Mouse (Mus musculus): ENCODE data around the gene Alkbh6.
A peak's percentile ranks its signal among the peaks of the same experiment; 100 is the strongest.

Gene Alkbh6

DNA sequence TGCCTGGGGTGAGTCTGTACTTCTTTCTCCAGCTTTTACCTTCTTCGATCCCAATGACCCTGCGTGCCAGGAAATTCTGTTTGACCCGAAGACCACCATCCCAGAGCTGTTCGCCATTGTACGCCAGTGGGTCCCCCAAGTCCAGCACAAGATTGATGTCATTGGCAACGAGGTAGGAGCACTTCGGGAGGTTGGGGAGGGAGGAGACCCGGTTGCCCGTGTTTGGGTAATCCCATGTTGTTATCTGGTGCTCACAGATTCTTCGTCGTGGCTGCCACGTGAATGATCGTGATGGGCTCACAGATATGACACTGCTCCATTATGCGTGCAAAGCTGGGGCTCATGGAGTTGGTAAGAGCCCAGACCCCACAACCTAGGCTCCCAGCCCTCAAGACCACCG, 11.7 kb upstream of the Alkbh6 start:
- DNase-seq = no peak

DNA sequence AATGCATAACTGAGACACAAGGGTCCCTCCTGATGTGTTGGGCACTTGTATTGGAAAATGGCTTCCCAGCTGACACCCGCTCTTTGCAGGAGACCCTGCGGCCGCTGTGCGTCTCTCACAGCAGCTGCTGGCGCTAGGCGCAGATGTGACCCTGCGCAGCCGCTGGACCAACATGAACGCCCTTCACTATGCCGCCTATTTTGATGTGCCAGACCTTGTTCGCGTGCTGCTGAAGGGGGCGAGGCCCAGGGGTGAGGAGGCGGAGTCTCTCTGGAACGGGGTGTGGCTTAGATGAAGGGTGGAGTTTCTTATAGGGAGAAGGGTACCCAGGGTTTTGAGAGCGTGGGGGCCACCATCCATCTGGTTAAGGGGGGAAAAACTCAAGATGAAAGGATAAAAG, 11.3 kb upstream of the Alkbh6 start:
- no peak for DNase-seq

DNA sequence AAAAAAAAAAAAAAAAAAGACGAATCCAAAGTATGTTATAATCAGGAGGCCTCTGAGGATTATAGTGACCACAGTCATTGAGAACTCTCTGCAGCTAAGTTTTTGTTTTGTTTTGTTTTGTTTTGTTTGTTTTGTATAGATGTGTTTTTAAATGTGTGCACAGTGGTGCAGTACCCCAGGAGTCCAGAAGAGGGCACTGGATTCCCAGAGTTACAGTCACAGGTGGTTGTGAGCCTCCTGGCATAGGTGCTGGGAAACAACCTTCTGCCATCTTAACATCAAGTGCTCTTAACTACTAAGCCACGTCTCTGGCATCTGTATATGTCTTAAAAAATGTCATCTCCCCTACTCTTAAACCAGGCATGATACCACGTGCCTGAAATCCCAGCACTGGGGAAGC, 7.6 kb upstream of the Alkbh6 start:
- peak in 1 of 2 experiments; percentile 45 for DNase-seq

DNA sequence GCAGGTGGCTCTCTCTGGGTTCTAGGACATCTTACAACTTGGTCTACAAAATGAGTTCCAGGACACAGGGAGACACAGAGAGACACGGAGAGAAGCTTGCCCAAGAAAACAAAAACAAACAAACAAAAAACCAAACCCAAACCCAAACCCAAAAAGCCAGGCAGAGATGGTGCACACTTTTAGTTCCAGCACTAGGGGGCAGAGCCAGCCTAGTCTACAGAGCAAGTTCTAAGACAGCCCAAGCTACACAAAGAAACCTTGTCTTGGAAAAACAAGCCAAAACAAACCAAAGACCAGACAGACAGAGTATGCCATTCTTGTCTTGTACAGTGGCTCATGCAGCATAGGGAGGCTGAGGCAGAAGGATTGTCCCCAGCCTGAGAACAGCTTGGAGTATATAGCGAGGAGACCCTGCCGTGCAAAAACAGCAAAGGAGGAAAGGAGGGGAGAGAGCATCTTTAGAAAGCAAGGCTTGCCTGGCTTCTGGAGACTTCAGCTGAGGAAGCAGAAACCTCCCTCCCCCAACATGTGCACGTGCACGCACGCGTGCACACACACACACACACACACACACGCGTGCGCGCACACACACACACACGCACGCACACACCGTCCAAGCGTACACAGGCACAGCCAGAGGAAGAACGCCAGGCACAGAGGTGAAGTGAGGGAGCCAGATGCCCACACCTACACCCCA, 2.3 kb upstream of the Alkbh6 start:
- no peak for DNase-seq

DNA sequence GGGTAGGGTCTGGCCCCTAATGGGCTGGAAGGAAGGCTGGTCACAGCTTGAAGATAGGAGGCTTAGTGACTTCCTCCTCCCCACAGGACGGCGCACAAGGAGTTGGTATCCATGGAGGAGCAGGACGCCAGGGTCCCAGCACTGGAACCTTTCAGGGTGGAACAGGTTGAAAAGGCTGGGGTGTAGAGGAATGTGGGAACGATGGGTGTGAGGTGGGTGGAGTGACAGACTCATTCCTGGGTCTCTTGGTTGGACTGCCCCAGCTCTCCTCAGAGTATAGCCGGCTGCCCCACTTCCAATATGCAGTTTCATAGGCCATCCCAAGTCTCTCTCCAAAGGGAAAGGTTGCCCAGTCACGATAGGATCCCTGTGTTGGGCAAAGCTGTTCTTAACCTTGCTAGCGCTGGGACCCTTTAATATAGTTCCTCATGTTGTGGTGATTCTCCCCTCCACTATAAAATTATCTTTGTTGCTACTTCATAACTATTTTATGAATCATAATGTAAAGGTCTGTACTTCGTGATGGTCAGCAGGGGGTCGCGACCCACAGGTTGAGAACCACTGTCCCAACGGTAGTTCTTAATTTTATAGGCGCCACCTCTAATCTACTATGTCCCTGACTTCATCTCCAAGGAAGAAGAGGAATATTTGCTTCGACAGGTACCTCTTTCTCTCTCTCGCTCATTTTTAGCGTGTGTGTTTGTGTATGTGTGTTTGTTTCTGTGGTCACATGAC, 1.0 kb downstream of the Alkbh6 start:
- no peak for DNase-seq

DNA sequence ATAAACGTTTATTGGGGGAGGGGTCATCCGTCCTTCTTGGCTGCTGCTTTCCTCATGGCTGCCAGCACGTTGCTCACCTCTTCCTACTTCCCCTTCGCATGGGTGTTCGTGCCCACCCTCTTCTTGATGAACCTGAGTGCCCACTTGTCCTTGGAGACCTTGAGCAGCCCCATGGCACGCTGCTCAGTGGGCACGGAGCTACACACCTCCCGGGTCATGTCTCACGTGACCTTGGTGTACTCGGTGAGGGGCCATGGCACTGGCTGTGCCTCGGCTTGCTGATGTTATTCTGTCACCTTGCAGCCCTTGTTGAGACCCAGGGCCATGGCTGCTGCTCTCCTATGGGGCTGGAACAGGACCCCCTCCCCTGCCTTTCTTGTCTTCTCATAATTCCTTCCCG, 1.6 kb downstream of the Alkbh6 start:
- DNase-seq = peak in 1 of 2 experiments; percentile 63

DNA sequence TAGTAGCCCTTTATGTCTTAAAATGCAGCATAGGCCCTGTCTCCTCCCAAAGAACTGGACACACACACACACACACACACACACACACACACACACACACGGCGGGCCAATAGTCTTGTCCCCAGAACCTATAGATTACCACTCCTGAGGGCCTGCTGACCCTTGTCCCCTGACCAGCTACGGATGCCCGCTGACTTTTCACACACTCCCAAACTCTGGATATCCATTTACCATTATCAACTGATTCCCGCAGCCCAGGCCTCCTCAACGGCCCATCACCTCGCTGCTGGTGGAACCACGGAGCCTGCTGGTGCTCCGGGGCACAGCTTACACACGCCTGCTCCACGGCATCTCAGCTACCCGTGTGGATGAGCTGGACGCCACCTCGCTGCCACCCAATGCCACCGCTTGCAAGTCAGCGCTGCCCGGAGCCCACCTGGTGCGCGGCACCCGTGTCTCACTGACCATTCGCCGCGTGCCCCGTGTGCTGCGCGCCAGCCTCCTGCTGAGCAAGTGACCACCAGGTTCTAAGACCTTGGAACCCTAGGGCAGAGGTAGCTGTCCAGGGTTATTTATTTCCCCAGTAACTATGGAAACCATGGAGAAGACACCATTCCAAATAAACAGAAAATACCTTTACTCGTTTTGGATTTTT, 5.3 kb downstream of the Alkbh6 start:
- DNase-seq = peak; percentile 75 to 91

DNA sequence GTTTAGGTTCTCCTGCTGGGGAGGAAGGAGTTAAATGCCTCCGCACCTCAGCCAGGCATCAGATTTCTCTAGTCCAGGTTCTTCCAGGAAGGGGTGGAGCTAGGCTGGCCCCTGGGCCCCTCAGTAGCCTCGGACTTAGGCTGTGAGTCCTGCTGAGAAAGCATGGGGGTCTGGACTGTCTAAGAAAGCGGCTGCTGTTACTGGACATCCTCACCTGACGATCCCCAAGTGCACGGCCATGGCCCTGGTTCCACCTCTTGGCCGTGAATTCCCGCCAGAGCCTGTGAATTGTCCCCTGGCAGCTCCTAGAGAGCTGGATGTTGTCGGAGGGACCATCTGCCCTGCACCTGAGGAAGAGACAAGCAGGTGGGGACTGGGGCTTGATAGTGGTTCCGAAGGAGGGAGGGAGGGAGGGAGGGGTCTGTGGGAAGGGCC, 6.2 kb downstream of the Alkbh6 start, which contains the start of gene Syne4:
Gene Syne4 (plus strand): TSS at position 87 of the 435 bp plus-strand sequence.
- DNase-seq = peak; percentile 52 to 72

DNA sequence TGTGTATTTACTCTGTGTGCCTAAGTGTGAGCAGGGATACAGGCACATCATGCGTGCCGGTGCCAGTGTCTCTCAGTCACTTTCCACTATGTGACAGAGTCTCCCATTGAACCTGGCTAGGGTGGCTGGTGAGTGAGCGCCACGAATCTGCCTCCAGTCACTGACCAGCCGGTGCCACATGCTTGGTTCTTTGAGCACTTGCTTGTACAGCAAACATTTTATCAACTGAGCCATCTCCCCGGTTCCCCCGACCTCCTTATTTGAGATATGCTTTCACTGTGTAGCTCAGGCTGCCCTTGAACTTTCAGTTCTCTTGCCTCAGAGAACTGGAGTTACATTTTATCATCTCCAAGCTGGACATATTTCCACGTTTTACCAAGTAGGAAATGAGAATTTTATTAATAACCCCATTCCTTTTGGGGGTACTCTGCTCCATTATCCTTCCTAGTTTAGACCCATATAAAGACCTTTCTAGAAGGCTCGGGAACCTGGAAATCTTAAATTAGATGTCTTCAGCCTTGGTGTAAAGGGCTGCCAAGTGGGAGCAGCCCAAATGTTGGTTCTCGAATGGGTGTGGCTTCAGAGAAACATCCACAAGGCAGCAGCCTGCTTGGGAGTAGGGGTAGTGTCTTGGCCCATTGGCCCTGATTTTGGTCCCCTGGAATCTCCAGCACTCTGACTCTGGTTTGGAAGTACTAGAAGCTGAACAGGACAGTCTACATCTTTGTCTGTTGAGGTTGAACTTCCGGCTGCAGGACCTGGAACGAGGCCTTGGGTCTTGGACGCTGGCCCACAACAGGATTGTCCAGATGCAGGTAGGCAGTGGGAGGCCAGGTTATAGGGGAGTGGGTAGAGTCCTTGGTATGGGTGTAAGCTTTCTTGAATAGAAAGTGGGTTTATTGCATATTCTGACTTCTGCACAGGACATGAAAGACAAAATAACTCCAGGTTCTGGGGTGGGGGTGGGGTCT, 7.3 kb downstream of the Alkbh6 start:
- DNase-seq = no peak

DNA sequence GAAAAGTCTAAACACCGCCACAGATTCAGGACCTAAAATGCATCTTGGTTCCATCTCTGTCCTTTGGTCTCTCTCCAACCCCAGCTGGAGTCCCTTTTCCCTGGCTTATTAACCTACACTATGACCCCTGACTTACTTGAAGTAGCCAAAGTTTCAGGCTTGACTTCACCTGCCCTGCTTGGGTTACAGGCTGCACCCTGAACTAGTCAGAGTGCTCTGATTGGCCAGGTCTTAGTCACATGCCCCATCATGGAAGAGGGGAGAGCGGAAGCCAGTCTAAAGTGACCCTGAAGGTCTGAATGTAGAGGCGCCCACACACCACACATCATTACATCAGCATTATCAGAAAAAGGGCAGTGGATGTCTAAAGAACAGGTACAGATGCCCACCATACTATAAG, 9.6 kb downstream of the Alkbh6 start:
- DNase-seq = peak; percentile 52 to 83

DNA sequence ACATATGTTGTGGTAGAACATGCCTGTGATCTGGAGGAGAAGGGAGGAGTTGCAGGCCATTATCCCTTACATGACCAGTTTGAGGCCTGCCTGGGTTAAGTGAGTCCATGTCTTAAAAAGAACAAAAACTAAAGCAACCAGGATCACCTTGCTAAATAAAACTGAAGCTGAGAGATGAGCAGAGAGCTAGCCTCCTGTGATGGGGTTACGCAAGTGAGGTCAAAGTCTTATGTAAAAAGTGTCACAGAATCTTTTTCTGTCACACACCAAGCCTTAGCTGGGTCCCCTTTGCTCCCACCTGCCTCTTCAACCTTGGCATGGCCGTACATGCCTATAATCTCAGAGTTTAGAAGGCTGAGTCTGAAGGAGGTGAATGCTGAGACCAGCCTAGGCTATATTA, 12.4 kb downstream of the Alkbh6 start:
- no peak for DNase-seq

DNA sequence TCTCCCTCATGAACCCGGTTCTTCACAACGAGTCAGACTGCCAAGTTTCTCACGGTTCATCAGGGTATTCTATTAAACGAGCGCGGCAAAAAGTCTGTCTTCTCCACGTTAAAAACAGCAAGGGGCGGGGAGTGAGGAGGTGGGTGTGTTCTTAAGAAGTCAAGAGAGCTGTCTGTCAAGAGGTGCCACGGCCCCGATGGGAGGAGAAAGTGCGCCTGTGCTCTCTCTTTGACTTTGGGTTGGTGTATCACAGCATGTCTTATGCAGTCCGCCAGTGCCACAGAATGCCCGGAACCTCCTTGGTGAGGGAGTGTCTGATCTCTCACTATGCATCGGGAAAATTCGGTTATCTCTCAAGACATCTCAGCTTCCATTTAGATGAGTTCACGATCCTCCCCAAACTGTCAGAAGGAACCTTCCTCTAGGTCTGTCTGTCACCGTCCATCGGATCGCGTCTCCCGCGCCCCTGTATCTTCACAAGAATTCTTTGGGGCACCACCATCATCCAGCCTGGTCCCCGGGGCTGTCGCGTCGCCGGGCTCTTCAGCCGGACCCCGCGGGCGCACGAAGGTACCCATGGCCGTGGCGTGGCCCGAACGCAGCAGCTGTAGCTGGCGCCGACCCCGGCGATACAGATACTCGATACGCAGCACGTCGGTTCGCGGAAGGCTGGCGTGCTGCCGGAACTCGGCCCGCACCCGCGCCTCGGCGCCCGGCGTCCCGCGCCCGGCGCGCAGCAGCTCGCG, 13.2 kb downstream of the Alkbh6 start, which contains the start of gene E130208F15Rik:
Gene E130208F15Rik (plus strand): TSS at position 202 of the 746 bp plus-strand sequence.
- DNase-seq = peak; percentile 88 to 95

DNA sequence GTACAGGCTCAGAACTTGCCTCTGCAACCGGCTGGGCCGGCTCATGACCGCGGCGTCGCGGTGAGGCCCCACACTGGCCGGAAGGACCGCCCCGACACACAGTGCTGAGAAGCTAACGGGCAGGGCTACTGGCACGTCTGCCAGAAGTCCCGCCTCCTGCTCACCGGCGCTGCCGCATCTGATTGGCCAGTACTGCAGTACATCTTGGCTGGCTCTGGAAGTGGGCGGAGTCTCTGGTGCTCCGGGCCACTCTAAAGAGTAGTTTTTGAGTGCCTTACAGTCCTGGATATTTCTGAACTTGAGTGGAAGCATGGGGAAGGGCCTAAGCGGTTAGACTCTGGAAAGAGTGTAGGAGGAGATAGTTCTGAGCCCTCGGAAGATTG, 13.8 kb downstream of the Alkbh6 start:
- DNase-seq = peak; percentile 98 to 100

DNA sequence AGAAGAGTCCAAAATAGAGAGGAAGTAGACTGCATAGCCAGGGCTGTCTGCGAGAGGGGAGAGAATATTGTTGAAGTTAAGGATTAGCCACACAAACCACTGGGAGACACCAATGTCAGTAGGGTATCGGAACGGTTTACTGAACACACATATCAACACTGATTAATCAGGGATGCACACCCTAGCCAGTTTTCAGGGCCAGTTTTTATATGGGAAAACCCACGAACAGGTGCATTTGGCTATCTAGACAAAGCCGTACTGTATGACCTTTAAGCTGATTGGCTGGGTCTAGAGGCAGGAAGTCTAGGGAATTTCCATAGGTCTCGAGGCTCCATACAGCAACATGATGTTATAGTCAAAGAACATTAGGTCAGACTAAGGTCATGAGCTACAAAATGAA, 14.3 kb downstream of the Alkbh6 start:
- no peak for DNase-seq

DNA sequence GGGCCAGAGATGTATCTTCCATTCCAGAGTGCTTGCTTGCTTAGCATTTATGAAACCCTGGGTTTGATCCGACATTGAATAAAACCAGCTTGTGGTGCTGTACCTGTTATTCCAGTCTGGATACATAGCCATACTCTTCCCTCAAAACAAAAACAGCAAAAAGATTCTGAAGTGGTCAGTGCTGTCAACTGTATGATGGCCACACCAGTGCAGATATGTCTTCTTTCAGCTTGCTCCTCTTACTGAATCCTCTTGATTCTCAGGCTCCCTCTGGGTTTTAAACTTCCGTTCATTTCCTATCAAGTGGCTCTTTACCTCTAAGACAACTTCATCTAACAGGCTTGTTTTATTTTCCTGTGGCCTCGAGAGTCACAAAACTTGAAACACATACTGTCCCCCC, 15.3 kb downstream of the Alkbh6 start, which contains the start of gene Sdhaf1:
Gene Sdhaf1 (minus strand): TSS at position 101 of the 400 bp plus-strand sequence.
- DNase-seq = no peak

DNA sequence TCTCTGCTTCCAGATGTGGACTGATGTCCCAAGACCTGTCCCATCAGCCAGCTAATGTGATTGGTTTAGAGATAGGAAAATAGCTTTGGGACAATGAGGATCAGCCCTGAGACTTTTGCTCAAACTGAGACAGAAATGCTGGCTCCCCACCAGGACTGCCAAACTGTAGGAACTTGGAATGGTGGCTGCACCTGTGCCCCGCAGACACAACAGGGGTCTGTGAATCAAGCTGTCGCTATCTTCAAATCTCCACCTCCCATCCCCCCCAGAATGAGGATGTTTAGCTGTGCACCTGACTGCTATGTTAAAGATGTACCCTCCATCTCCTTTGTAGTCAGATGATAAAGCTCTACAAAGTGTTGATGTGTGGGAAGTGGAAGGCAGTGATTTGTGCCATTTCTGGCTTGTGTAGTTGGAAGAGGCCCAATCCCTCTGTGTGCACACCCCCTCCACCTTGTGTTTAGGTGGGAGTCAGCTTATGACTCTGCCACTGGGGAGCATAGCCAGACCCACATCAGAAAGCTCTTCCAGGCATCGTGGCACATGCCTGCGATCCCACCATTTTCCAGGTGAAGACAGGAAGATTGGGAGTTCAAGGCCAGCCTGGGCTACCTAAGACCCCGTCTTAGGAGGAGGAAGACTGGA, 15.9 kb downstream of the Alkbh6 start:
- DNase-seq = no peak

DNA sequence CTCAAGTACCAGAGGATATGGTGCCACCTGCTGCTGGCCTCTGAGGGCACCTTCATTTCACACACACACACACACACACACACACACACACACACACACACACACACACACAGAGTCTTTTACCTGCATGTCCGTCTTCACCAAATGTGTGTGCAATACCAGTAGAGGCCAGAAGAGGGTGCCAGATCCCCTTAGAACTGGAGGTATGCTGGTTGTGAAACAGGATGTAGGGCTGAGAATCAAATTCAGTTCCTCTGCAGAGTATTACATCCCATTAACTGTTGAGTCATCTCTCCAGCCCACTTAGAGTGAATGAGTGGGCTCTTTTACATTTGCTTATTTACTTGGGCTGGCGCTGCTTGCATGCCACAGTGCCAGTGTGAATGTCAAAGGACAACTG, 16.8 kb downstream of the Alkbh6 start:
- DNase-seq = peak in 1 of 2 experiments; percentile 73

DNA sequence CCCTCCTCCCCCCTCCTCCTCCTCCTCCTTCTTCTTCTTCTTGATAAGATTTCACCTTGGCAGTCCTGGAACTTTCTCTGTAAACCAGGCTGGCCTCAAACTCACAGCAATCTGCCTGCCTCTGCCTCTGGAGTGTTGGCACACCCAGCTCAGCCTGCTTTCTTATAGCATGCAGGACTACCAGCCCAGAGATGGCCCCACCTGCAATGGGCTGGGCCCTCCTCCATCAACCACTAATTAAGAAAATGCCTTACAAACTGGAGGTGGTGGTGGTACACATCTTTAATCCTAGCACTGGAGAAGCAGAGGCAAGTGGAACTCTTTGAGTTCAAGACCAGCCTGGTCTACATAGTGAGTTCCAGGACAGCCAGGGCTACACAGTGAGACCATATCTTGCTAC, 17.9 kb downstream of the Alkbh6 start:
- DNase-seq = no peak

DNA sequence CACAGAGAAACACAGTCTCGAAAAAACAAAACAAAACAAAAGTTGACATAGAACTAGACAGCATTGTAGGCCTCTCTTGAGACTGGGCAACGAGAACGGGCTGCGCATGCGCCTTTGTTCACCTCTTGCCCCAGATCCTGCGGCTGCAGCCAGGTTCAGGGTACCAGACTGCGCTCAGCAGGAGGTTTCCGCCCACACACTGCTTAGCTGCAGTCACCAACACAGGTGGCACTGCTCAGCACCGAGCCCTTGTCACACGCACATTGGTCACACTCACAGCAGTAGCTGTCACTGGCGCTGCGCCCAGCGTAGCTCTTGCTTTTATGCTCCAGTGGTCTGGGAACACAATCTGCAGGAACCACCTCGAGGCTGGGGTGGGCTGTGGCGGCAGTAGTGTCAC, 18.6 kb downstream of the Alkbh6 start:
- DNase-seq = peak; percentile 68 to 84

DNA sequence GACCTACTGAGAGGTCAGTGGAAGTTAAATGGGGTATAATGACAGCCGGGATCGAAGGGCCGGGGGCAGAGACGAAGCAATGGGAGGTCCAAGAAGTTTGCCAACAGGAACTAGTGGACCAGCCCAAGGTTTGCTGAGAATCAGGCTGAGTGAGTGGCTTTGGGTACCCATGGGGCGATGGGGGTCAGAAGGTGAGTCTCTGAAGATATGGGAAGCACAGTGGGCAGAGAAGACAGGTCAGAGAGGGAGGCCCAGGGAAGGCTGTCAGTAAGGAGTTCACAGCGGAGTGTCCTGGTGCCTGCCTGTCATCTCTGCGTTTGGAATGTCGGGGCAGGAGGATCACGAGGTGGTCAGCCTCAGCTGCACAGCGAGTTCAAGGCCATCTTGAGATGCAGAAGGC, 19.9 kb downstream of the Alkbh6 start:
- DNase-seq = no peak

DNA sequence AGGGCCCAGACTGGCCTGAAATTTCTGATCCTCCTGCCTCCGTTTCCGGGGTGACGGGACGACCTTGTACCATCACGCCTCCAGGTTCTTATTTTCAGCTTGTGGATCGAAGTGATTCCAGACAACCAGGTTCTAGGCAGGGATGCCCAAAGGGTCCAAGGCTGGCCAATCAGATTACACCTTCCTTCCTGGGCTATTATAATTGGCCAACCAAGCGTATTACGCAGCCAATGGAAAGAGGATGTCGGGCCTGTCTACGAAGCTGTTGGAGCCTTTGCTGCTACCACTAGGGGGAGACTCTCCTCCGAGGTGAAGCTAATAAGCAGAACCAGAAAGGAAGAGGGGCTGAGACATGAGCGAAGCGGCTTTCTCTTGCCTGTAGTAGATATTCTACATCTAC, 23.4 kb downstream of the Alkbh6 start:
- peak; percentile 87 to 88 for DNase-seq

All from kidney, postnatal 25 days (tissue).